8 mouse cellular contexts compared by ENCODE assay signal in the genomic region with DNA sequence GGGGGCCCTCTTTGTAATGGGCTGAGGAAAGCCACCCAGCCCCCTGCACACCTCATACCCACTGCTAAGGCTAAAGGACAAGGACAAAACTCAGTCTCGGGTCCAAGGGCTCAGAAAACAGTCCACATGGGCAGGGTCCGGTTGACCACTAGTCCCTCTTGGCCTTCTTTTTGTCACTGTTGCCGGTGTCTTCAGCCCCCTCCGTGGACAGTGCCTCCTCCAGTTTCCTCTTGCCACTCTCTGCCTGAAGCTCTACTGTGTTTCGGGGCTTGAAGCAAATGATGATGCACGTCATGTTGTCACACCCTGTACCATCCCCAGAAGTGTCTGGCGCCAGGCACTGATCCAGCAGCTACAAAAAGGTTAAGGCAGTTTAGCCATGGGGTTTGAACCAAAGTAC. TPM values are rescaled to one million over a fixed set of nuclear protein-coding genes. Genes with fewer than 3 reads are reported as not detected.
DNase-seq lines count a peak whose midpoint lies in the region; ATAC-seq and TF ChIP-seq lines count a peak whose summit lies in the region.

No protein-coding gene starts in this region.

- H3K4me1 ChIP-seq in kidney, embryonic 14.5 days (ENCODE audit: control insufficient read depth, insufficient read depth, low read length): peaks cover 7% of the 10 kb centered on the region; the same call in 1 of the 2 replicates
- peaks cover 26% of the 10 kb centered on the region for H3K4me1 ChIP-seq in embryonic facial prominence, embryonic 13.5 days
- peaks cover 5% of the 10 kb centered on the region; the same call in 1 of the 2 replicates for H3K4me1 ChIP-seq in hindbrain, postnatal 0 days (ENCODE audit: insufficient read depth, low read length)
- peaks cover 3% of the 10 kb centered on the region; the same call in 1 of the 2 replicates for H3K4me1 ChIP-seq in midbrain, postnatal 0 days (ENCODE audit: insufficient read depth, low read length)
- no peaks in the 10 kb centered on the region; the same call in 1 of the 2 replicates for H3K4me1 ChIP-seq in lung, adult 2 months (ENCODE audit: control insufficient read depth, insufficient read depth, low read length)

- H3K4me2 ChIP-seq in kidney, embryonic 14.5 days (replicated peaks; ENCODE audit: low read depth, low read length): peak overlapping the region; percentile 61
- H3K4me2 ChIP-seq in embryonic facial prominence, embryonic 13.5 days: peak overlapping the region; percentile 75
- peak overlapping the region; percentile 50 for H3K4me2 ChIP-seq in hindbrain, postnatal 0 days (ENCODE audit: low read depth, low read length)
- peak overlapping the region; percentile 59 for H3K4me2 ChIP-seq in midbrain, postnatal 0 days (ENCODE audit: low read depth, low read length, poor library complexity, severe bottlenecking)

- peaks cover 79% of the 10 kb centered on the region for H3K36me3 ChIP-seq in kidney, embryonic 14.5 days (ENCODE audit: control insufficient read depth, insufficient read depth, low read length)
- H3K36me3 ChIP-seq in embryonic facial prominence, embryonic 13.5 days: peaks cover 79% of the 10 kb centered on the region
- peaks cover 55% of the 10 kb centered on the region for H3K36me3 ChIP-seq in hindbrain, postnatal 0 days (ENCODE audit: insufficient read depth, low read length)
- peaks cover 64% of the 10 kb centered on the region for H3K36me3 ChIP-seq in midbrain, postnatal 0 days (ENCODE audit: insufficient read depth, low read length)

- WGBS in kidney, embryonic 14.5 days: 82% methylated on average over 7 of the region's 7 CpGs
- 93% methylated on average over 7 of the region's 7 CpGs for WGBS in embryonic facial prominence, embryonic 13.5 days
- WGBS in hindbrain, postnatal 0 days: 80% methylated on average over 7 of the region's 7 CpGs
- 88% methylated on average over 7 of the region's 7 CpGs for WGBS in midbrain, postnatal 0 days
- 89% methylated on average over 7 of the region's 7 CpGs for WGBS in lung, adult 2 months

- H3K9ac ChIP-seq in kidney, embryonic 14.5 days (ENCODE audit: low read depth, low read length): peak overlapping the region; percentile 44; the same call in 1 of the 2 replicates
- H3K9ac ChIP-seq in embryonic facial prominence, embryonic 13.5 days: peak overlapping the region; percentile 84
- no peak overlapping the region for H3K9ac ChIP-seq in hindbrain, postnatal 0 days (replicated peaks; ENCODE audit: low read length)
- H3K9ac ChIP-seq in midbrain, postnatal 0 days (replicated peaks; ENCODE audit: low read length, poor library complexity, severe bottlenecking): no peak overlapping the region

- peak overlapping the region; percentile 64; the same call in 1 of the 2 replicates for H3K4me3 ChIP-seq in kidney, embryonic 14.5 days (ENCODE audit: low read length)
- peak overlapping the region; percentile 83 for H3K4me3 ChIP-seq in embryonic facial prominence, embryonic 13.5 days
- no peak overlapping the region for H3K4me3 ChIP-seq in hindbrain, postnatal 0 days (ENCODE audit: low read length)
- peak overlapping the region; percentile 75; the same call in 1 of the 2 replicates for H3K4me3 ChIP-seq in midbrain, postnatal 0 days (ENCODE audit: low read depth, low read length)
- H3K4me3 ChIP-seq in lung, adult 2 months (replicated peaks; ENCODE audit: extremely low read depth, low read depth, low read length): no peak overlapping the region

- no peak for TF ChIP-seq POLR2A in lung, adult 2 months (IDR thresholded peaks at IDR 0.05; ENCODE audit: borderline replicate concordance, extremely low read depth, low read depth, low read length)

- no peak for TF ChIP-seq CTCF in hindbrain, postnatal 0 days (IDR thresholded peaks at IDR 0.05; ENCODE audit: low read depth)
- TF ChIP-seq CTCF in midbrain, postnatal 0 days (IDR thresholded peaks at IDR 0.05): no peak
- TF ChIP-seq CTCF in lung, adult 2 months (IDR thresholded peaks at IDR 0.05; ENCODE audit: insufficient read depth, low read length): no peak

- DNase-seq in kidney, postnatal 25 days: no peak
- DNase-seq in hindbrain, postnatal 0 days (ENCODE audit: low spot score): no peak
- DNase-seq in midbrain, postnatal 0 days (ENCODE audit: low spot score): no peak
- DNase-seq in embryo, embryonic 10 days (ENCODE audit: low spot score): no peak
- no peak for DNase-seq in right cerebral cortex, postnatal 25 days
- DNase-seq in lung, adult 2 months: no peak

- peak overlapping the region; percentile 65 for H3K27ac ChIP-seq in kidney, embryonic 14.5 days (ENCODE audit: low read depth, low read length)
- peak overlapping the region; percentile 88 for H3K27ac ChIP-seq in embryonic facial prominence, embryonic 13.5 days
- peak overlapping the region; percentile 64 for H3K27ac ChIP-seq in hindbrain, postnatal 0 days
- peak overlapping the region; percentile 86 for H3K27ac ChIP-seq in midbrain, postnatal 0 days (ENCODE audit: low read depth, low read length)

- no peak for ATAC-seq in kidney, embryonic 14.5 days (ENCODE audit: low FRiP score, low TSS enrichment)
- ATAC-seq in embryonic facial prominence, embryonic 13.5 days (ENCODE audit: insufficient number of reproducible peaks, insufficient read depth, low FRiP score, low TSS enrichment, low read depth): no peak
- ATAC-seq in hindbrain, postnatal 0 days: no peak
- ATAC-seq in midbrain, postnatal 0 days (ENCODE audit: low FRiP score): no peak

- no peaks in the 10 kb centered on the region for H3K27me3 ChIP-seq in kidney, embryonic 14.5 days (ENCODE audit: control insufficient read depth, insufficient read depth, low read length)
- H3K27me3 ChIP-seq in embryonic facial prominence, embryonic 13.5 days: no peaks in the 10 kb centered on the region
- no peaks in the 10 kb centered on the region for H3K27me3 ChIP-seq in hindbrain, postnatal 0 days (ENCODE audit: insufficient read depth, low read length)
- no peaks in the 10 kb centered on the region for H3K27me3 ChIP-seq in midbrain, postnatal 0 days (ENCODE audit: insufficient read depth, low read length)

- peaks cover 6% of the 10 kb centered on the region for H3K9me3 ChIP-seq in kidney, embryonic 14.5 days (ENCODE audit: control insufficient read depth, low read length)
- peaks cover 6% of the 10 kb centered on the region for H3K9me3 ChIP-seq in embryonic facial prominence, embryonic 13.5 days
- H3K9me3 ChIP-seq in hindbrain, postnatal 0 days (ENCODE audit: low read length): peaks cover 5% of the 10 kb centered on the region; the same call in 1 of the 2 replicates
- H3K9me3 ChIP-seq in midbrain, postnatal 0 days (ENCODE audit: low read length): peaks cover 5% of the 10 kb centered on the region

RNA-seq across cellular contexts. Expression of gene Zfp513, which starts 0.8 kb away (rescaled TPM):
- polyA plus RNA-seq in kidney, embryonic 14.5 days (2014; fragmentation: Nextera tagmentation; extraction: Ambion mirVana): 6.7 and 9.0 TPM in 2 replicates
- polyA plus RNA-seq in embryonic facial prominence, embryonic 13.5 days (2015; fragmentation: Nextera tagmentation; extraction: Ambion mirVana): 11.2 and 14.8 TPM in 2 replicates
- 8.9 and 9.6 TPM in 2 replicates for total RNA-seq in hindbrain, postnatal 0 days (2014; rRNA removed)
- 11.4 and 12.6 TPM in 2 replicates for polyA plus RNA-seq in hindbrain, postnatal 0 days (2015; fragmentation: Nextera tagmentation; extraction: Ambion mirVana)
- 6.4 and 10.9 TPM in 2 replicates for total RNA-seq in midbrain, postnatal 0 days (2014; rRNA removed)
- 11.1 and 13.0 TPM in 2 replicates for polyA plus RNA-seq in midbrain, postnatal 0 days (2015; fragmentation: Nextera tagmentation; extraction: Ambion mirVana)
- 45.2 and 52.4 TPM in 2 replicates for polyA plus RNA-seq in lung, adult 2 months (2012; rRNA removed)

RNA-seq across cellular contexts. Expression of gene Eif2b4, which starts 9.7 kb away (rescaled TPM):
- 60.1 and 67.3 TPM in 2 replicates for polyA plus RNA-seq in kidney, embryonic 14.5 days (2014; fragmentation: Nextera tagmentation; extraction: Ambion mirVana)
- polyA plus RNA-seq in embryonic facial prominence, embryonic 13.5 days (2015; fragmentation: Nextera tagmentation; extraction: Ambion mirVana): 61.8 and 71.2 TPM in 2 replicates
- 28.3 and 31.7 TPM in 2 replicates for total RNA-seq in hindbrain, postnatal 0 days (2014; rRNA removed)
- 78.1 and 83.9 TPM in 2 replicates for polyA plus RNA-seq in hindbrain, postnatal 0 days (2015; fragmentation: Nextera tagmentation; extraction: Ambion mirVana)
- total RNA-seq in midbrain, postnatal 0 days (2014; rRNA removed): 29.7 and 34.0 TPM in 2 replicates
- 84.3 and 93.4 TPM in 2 replicates for polyA plus RNA-seq in midbrain, postnatal 0 days (2015; fragmentation: Nextera tagmentation; extraction: Ambion mirVana)
- 28.3 and 44.9 TPM in 2 replicates for polyA plus RNA-seq in lung, adult 2 months (2012; rRNA removed)

RNA-seq across cellular contexts. Expression of gene Snx17, which starts 9.9 kb away (rescaled TPM):
- polyA plus RNA-seq in kidney, embryonic 14.5 days (2014; fragmentation: Nextera tagmentation; extraction: Ambion mirVana): 110 and 133 TPM in 2 replicates
- polyA plus RNA-seq in embryonic facial prominence, embryonic 13.5 days (2015; fragmentation: Nextera tagmentation; extraction: Ambion mirVana): 134 and 155 TPM in 2 replicates
- total RNA-seq in hindbrain, postnatal 0 days (2014; rRNA removed): 102 and 116 TPM in 2 replicates
- polyA plus RNA-seq in hindbrain, postnatal 0 days (2015; fragmentation: Nextera tagmentation; extraction: Ambion mirVana): 112 and 114 TPM in 2 replicates
- total RNA-seq in midbrain, postnatal 0 days (2014; rRNA removed): 88.3 and 95.2 TPM in 2 replicates
- 103 and 104 TPM in 2 replicates for polyA plus RNA-seq in midbrain, postnatal 0 days (2015; fragmentation: Nextera tagmentation; extraction: Ambion mirVana)
- polyA plus RNA-seq in lung, adult 2 months (2012; rRNA removed): 80.9 and 97.0 TPM in 2 replicates

RNA-seq across cellular contexts. Expression of gene Ppm1g, which starts 17.6 kb away (rescaled TPM):
- 130 and 145 TPM in 2 replicates for polyA plus RNA-seq in kidney, embryonic 14.5 days (2014; fragmentation: Nextera tagmentation; extraction: Ambion mirVana)
- polyA plus RNA-seq in embryonic facial prominence, embryonic 13.5 days (2015; fragmentation: Nextera tagmentation; extraction: Ambion mirVana): 130 and 139 TPM in 2 replicates
- 67.4 and 90.4 TPM in 2 replicates for total RNA-seq in hindbrain, postnatal 0 days (2014; rRNA removed)
- 155 and 157 TPM in 2 replicates for polyA plus RNA-seq in hindbrain, postnatal 0 days (2015; fragmentation: Nextera tagmentation; extraction: Ambion mirVana)
- total RNA-seq in midbrain, postnatal 0 days (2014; rRNA removed): 87.0 and 95.6 TPM in 2 replicates
- 170 and 183 TPM in 2 replicates for polyA plus RNA-seq in midbrain, postnatal 0 days (2015; fragmentation: Nextera tagmentation; extraction: Ambion mirVana)
- 67.4 and 89.5 TPM in 2 replicates for polyA plus RNA-seq in lung, adult 2 months (2012; rRNA removed)

RNA-seq across cellular contexts. Expression of gene Gtf3c2, which starts 23.0 kb away (rescaled TPM):
- polyA plus RNA-seq in kidney, embryonic 14.5 days (2014; fragmentation: Nextera tagmentation; extraction: Ambion mirVana): 51.6 and 85.6 TPM in 2 replicates
- 81.9 and 87.5 TPM in 2 replicates for polyA plus RNA-seq in embryonic facial prominence, embryonic 13.5 days (2015; fragmentation: Nextera tagmentation; extraction: Ambion mirVana)
- 40.8 and 65.6 TPM in 2 replicates for total RNA-seq in hindbrain, postnatal 0 days (2014; rRNA removed)
- 45.1 and 46.1 TPM in 2 replicates for polyA plus RNA-seq in hindbrain, postnatal 0 days (2015; fragmentation: Nextera tagmentation; extraction: Ambion mirVana)
- total RNA-seq in midbrain, postnatal 0 days (2014; rRNA removed): 45.2 and 46.4 TPM in 2 replicates
- polyA plus RNA-seq in midbrain, postnatal 0 days (2015; fragmentation: Nextera tagmentation; extraction: Ambion mirVana): 46.1 and 49.0 TPM in 2 replicates
- 39.2 and 59.2 TPM in 2 replicates for polyA plus RNA-seq in lung, adult 2 months (2012; rRNA removed)

Comparison
In these comparisons a context has a peak if more than half of its experiments do, and no peak if none do; other contexts are left out.
1. H3K4me3 ChIP-seq: peak in kidney, embryonic 14.5 days (single experiment), embryonic facial prominence, embryonic 13.5 days (single experiment) and midbrain, postnatal 0 days (single experiment); none in hindbrain, postnatal 0 days (single experiment) and lung, adult 2 months (single experiment).
2. H3K9ac ChIP-seq: peak in kidney, embryonic 14.5 days (single experiment) and embryonic facial prominence, embryonic 13.5 days (single experiment); none in hindbrain, postnatal 0 days (single experiment) and midbrain, postnatal 0 days (single experiment).
3. Peak in every context shown above with its lines, with median percentiles within 50 percentile points of each other: H3K27ac ChIP-seq and H3K4me2 ChIP-seq.